Mouse (Mus musculus): ENCODE measurements around the gene Gga3. TPM values are rescaled to one million over a fixed set of nuclear protein-coding genes. Genes with fewer than 3 reads are reported as not detected.

Gene Gga3
- total and polyA plus RNA-seq, 3 experiments = 13.7 to 144 (median 58.5) TPM

DNA sequence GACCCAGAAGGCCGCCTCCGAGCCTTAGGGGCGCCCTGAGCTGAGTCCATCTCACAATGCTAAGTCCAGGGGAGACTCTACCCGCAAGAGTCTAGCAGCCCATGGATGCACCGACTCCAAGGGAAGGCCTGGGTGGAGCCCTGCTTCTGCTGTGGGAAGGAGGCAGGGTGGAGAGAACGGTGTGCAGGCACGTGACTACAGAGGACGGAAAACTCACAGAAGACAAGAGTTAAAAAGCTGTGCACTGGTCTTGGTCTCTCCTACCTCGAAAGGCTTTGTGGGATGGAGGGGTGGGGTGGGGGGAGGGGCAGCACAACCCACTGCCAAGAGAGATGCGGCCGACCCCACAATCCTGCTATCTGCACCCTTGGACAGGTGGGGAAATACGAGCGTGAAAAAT, 40.5 kb upstream of the Gga3 start:
- no peak for TF ChIP-seq CTCF (IDR thresholded peaks at IDR 0.05; ENCODE audit: low read depth, low read length)
- no peak for TF ChIP-seq GATA1 (IDR thresholded peaks at IDR 0.05; ENCODE audit: borderline replicate concordance, low read length)
- no peak for TF ChIP-seq GATA2 (IDR thresholded peaks at IDR 0.05; ENCODE audit: borderline replicate concordance, low read depth, low read length)
- no peak for TF ChIP-seq TAL1 (conservative IDR thresholded peaks at IDR 0.05; ENCODE audit: low read depth, low read length)
- TF ChIP-seq POLR2AphosphoS5 (IDR thresholded peaks at IDR 0.05; ENCODE audit: insufficient replicate concordance, low read depth, low read length) = no peak
- Histone ChIP-seq H3K4me3 (ENCODE audit: low read depth, low read length) (no peak overlapping the region), H3K9me3 (replicated peaks) (no peaks in the 10 kb centered on the region), H3K36me3 (replicated peaks) (peaks cover 84% of the 10 kb centered on the region), H3K4me1 (ENCODE audit: insufficient read depth, low read depth, low read length) (peaks cover 60% of the 10 kb centered on the region), H3K27me3 (ENCODE audit: insufficient read depth, low read length) (no peaks in the 10 kb centered on the region)
- DNase-seq (ENCODE audit: low spot score) (no peak), ATAC-seq (ENCODE audit: extremely low read depth, insufficient number of reproducible peaks, low FRiP score, poor library complexity, severe bottlenecking) (no peak)

- Histone ChIP-seq H3K4me1 (ENCODE audit: insufficient read depth, low read depth, low read length) (peaks cover 67% of the 10 kb centered on the region), H3K27me3 (ENCODE audit: insufficient read depth, low read length) (no peaks in the 10 kb centered on the region), H3K4me3 (ENCODE audit: low read depth, low read length) (no peak overlapping the region), H3K36me3 (replicated peaks) (peaks cover 73% of the 10 kb centered on the region), H3K9me3 (replicated peaks) (no peaks in the 10 kb centered on the region)
- no peak for DNase-seq (ENCODE audit: low spot score)
- ATAC-seq (ENCODE audit: extremely low read depth, insufficient number of reproducible peaks, low FRiP score, poor library complexity, severe bottlenecking) = no peak
- TF ChIP-seq TAL1 (conservative IDR thresholded peaks at IDR 0.05; ENCODE audit: low read depth, low read length) (no peak), POLR2AphosphoS5 (IDR thresholded peaks at IDR 0.05; ENCODE audit: insufficient replicate concordance, low read depth, low read length) (no peak), GATA1 (IDR thresholded peaks at IDR 0.05; ENCODE audit: borderline replicate concordance, low read length) (no peak), GATA2 (IDR thresholded peaks at IDR 0.05; ENCODE audit: borderline replicate concordance, low read depth, low read length) (no peak), CTCF (IDR thresholded peaks at IDR 0.05; ENCODE audit: low read depth, low read length) (no peak)
These were observed 39.4 kb upstream of the Gga3 start for GRCm38 (mm10) chr11:115643265-115643664.

- ATAC-seq (ENCODE audit: extremely low read depth, insufficient number of reproducible peaks, low FRiP score, poor library complexity, severe bottlenecking) = no peak
- no peaks in the 10 kb centered on the region for H3K9me3 ChIP-seq (replicated peaks)
- H3K4me3 ChIP-seq (ENCODE audit: low read depth, low read length) = no peak overlapping the region
- H3K4me1 ChIP-seq (ENCODE audit: insufficient read depth, low read depth, low read length) = peaks cover 63% of the 10 kb centered on the region
- no peak for DNase-seq (ENCODE audit: low spot score)
- peaks cover 68% of the 10 kb centered on the region for H3K36me3 ChIP-seq (replicated peaks)
- no peak for TF ChIP-seq TAL1 (conservative IDR thresholded peaks at IDR 0.05; ENCODE audit: low read depth, low read length)
- TF ChIP-seq CTCF (IDR thresholded peaks at IDR 0.05; ENCODE audit: low read depth, low read length) = no peak
- TF ChIP-seq GATA2 (IDR thresholded peaks at IDR 0.05; ENCODE audit: borderline replicate concordance, low read depth, low read length) = no peak
- TF ChIP-seq GATA1 (IDR thresholded peaks at IDR 0.05; ENCODE audit: borderline replicate concordance, low read length) = no peak
- TF ChIP-seq POLR2AphosphoS5 (IDR thresholded peaks at IDR 0.05; ENCODE audit: insufficient replicate concordance, low read depth, low read length) = no peak
- no peaks in the 10 kb centered on the region for H3K27me3 ChIP-seq (ENCODE audit: insufficient read depth, low read length)
These were observed 38.9 kb upstream of the Gga3 start for GRCm38 (mm10) chr11:115642705-115643104.

- H3K4me1 ChIP-seq (ENCODE audit: insufficient read depth, low read depth, low read length) = peaks cover 57% of the 10 kb centered on the region
- H3K4me3 ChIP-seq (ENCODE audit: low read depth, low read length) = peak overlapping the region; percentile 59; the same call in 1 of the 2 replicates
- DNase-seq (ENCODE audit: low spot score) (no peak), ATAC-seq (ENCODE audit: extremely low read depth, insufficient number of reproducible peaks, low FRiP score, poor library complexity, severe bottlenecking) (no peak)
- H3K36me3 ChIP-seq (replicated peaks) = peaks cover 57% of the 10 kb centered on the region
- no peak for TF ChIP-seq CTCF (IDR thresholded peaks at IDR 0.05; ENCODE audit: low read depth, low read length)
- TF ChIP-seq TAL1 (conservative IDR thresholded peaks at IDR 0.05; ENCODE audit: low read depth, low read length) = no peak
- TF ChIP-seq GATA1 (IDR thresholded peaks at IDR 0.05; ENCODE audit: borderline replicate concordance, low read length) = no peak
- TF ChIP-seq POLR2AphosphoS5 (IDR thresholded peaks at IDR 0.05; ENCODE audit: insufficient replicate concordance, low read depth, low read length) = no peak
- no peak for TF ChIP-seq GATA2 (IDR thresholded peaks at IDR 0.05; ENCODE audit: borderline replicate concordance, low read depth, low read length)
- no peaks in the 10 kb centered on the region for H3K9me3 ChIP-seq (replicated peaks)
- no peaks in the 10 kb centered on the region for H3K27me3 ChIP-seq (ENCODE audit: insufficient read depth, low read length)
These were observed 37.8 kb upstream of the Gga3 start for GRCm38 (mm10) chr11:115641664-115642036.

DNA sequence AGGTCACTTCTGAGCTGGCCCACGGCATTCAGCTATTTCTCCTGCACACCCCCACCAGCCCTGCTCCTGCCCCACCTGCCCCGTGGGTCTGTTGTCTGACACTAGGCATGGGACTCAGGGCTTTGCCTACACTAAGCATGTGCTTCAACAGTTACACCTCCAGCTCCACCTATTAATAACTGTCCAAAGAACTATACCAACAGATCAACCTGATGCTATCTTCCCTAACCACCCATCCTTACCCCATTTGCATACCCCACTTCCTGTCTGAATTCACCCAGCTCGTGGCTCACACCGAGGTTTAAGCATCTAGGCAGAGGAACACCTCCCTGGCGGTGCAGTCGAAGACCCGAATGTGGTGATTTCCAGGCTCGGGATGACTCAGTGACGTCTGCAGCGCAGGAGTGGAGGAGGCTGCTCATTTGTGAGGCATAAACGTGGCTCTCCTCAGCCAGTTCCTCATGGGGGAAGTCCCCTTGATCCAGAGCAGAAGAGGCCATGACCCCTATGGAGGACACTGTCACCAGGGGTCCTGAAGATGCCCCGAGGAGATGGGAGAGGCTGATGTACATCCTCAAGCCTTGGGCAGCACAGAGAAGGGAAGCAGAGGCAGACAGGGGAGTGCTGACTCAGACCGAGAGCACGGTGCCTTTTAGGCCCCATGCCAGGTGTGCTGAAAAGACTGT, 37.3 kb upstream of the Gga3 start:
- peaks cover 52% of the 10 kb centered on the region for H3K36me3 ChIP-seq (replicated peaks)
- H3K27me3 ChIP-seq (ENCODE audit: insufficient read depth, low read length) = no peaks in the 10 kb centered on the region
- no peaks in the 10 kb centered on the region for H3K9me3 ChIP-seq (replicated peaks)
- TF ChIP-seq GATA2 (IDR thresholded peaks at IDR 0.05; ENCODE audit: borderline replicate concordance, low read depth, low read length) = no peak
- peak; percentile 48; the same call in 1 of the 2 replicates for TF ChIP-seq POLR2AphosphoS5 (IDR thresholded peaks at IDR 0.05; ENCODE audit: insufficient replicate concordance, low read depth, low read length)
- peaks cover 57% of the 10 kb centered on the region for H3K4me1 ChIP-seq (ENCODE audit: insufficient read depth, low read depth, low read length)
- peak overlapping the region; percentile 59; the same call in 1 of the 2 replicates for H3K4me3 ChIP-seq (ENCODE audit: low read depth, low read length)
- ATAC-seq (ENCODE audit: extremely low read depth, insufficient number of reproducible peaks, low FRiP score, poor library complexity, severe bottlenecking) = peak; percentile 69
- DNase-seq (ENCODE audit: low spot score) = peak; percentile 69

DNA sequence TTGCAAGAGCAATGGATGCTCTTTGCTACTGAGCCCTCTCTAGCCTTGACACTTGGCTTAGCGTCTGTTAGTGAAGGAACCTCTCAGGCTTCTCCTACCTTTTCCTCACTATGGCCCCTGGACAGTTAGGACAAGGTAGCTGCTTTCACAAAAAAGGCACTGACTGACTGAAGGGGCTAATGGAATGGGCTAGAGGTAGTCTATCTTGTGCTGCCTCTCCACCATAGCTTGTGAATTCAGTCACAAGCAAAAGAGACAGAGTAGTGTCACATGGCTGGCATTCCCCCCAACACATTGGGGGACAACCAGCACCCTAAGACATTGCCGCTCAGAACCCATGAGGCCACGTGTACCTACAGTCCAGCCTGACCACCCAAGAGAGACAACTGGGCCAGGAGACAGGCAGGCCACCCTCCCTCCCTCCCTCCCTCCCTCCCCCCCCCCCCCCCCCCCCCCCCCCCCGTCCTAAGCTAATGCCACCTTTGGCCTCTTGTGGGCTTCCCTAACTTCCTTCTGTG, 36.5 kb upstream of the Gga3 start:
- ATAC-seq (ENCODE audit: extremely low read depth, insufficient number of reproducible peaks, low FRiP score, poor library complexity, severe bottlenecking) = no peak
- Histone ChIP-seq H3K36me3 (replicated peaks) (peaks cover 46% of the 10 kb centered on the region), H3K4me1 (ENCODE audit: insufficient read depth, low read depth, low read length) (peaks cover 57% of the 10 kb centered on the region), H3K4me3 (ENCODE audit: low read depth, low read length) (no peak overlapping the region), H3K27me3 (ENCODE audit: insufficient read depth, low read length) (no peaks in the 10 kb centered on the region), H3K9me3 (replicated peaks) (no peaks in the 10 kb centered on the region)
- no peak for DNase-seq (ENCODE audit: low spot score)
- TF ChIP-seq GATA2 (IDR thresholded peaks at IDR 0.05; ENCODE audit: borderline replicate concordance, low read depth, low read length) (no peak), CTCF (IDR thresholded peaks at IDR 0.05; ENCODE audit: low read depth, low read length) (no peak), TAL1 (conservative IDR thresholded peaks at IDR 0.05; ENCODE audit: low read depth, low read length) (no peak), GATA1 (IDR thresholded peaks at IDR 0.05; ENCODE audit: borderline replicate concordance, low read length) (no peak), POLR2AphosphoS5 (IDR thresholded peaks at IDR 0.05; ENCODE audit: insufficient replicate concordance, low read depth, low read length) (no peak)

All from G1E (cell line).